Mouse (Mus musculus): ENCODE measurements around the gene Acot3.

Gene Acot3

DNA sequence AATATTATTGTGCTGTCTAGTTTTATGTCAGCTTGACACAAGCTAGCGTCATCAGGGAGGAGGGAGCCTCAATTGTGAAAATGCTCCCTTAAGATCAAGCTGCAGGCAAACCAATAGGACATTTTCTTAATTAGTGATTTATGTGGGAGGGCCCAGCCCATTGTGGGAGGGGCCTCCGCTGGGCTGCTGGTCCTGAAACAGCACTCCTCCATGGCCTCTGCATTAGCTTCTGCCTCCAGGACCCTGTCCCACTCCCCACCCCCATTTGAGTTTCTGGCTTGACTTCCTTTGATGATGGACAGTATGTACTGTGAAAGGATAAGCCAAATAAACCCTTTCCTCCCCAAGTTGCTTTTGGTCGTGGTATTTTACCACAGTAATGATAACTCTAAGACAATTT is 55.1 kb downstream of the Acot3 start:
- DNase-seq, result no peak

DNA sequence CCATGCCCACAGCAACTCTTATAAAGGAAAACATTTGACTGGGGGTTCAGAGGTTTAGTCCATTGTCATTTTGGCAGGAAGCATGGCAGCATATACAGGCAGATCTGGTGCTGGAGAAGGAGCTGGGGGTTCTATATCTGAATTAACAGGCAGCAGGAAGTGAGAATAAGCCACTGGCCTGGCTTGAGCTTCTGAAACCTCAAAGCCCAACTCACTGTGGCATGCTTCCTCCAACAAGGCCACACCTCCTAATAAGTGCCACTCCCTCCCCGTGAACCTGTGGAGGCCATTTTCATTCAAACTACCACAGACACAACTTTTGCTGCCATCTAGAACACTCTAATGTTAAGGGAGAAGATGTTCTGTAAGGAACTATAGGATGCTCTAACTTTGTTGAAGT is 55.7 kb downstream of the Acot3 start:
- no peak for DNase-seq

DNA sequence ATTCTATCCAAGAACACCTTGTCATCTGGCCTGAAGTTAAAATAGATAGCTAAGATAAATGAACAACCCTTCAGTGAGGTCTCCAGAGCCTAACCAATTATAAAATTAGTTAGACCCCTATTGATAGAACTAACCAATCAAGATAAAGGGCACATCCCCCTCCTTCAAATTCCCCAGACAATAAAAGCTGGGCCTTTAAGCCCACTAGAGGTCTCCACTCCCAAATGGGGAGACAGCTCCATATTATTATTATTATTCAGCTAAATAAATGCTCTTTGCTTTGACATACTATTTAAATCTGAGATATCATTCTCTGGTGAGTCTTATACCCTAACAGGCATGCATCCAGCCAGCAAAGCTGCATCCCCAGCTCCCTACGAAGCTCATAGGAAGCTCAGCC is 58.0 kb downstream of the Acot3 start:
- no peak for DNase-seq

Data from cerebellum, postnatal 14 days (tissue).